Mouse (Mus musculus): ENCODE results near the gene Smu1. TPM values are rescaled to one million over a fixed set of nuclear protein-coding genes. Genes with fewer than 3 reads are reported as not detected.

Smu1 gene
- polyA plus RNA-seq, 1 experiment from 2014 or later: 100 TPM

- peaks cover 7% of the 10 kb centered on the region; the same call in 1 of the 2 replicates for H3K36me3 ChIP-seq (ENCODE audit: control insufficient read depth, insufficient read depth, low read length)
- no peaks in the 10 kb centered on the region for H3K27me3 ChIP-seq (ENCODE audit: control insufficient read depth, insufficient read depth, low read length)
- H3K4me3 ChIP-seq (ENCODE audit: control insufficient read depth in 1 of 2, insufficient read depth in 1 of 2, low read depth in 1 of 2, low read length in 2 of 2): no peak overlapping the region
- no peak overlapping the region for H3K9ac ChIP-seq (ENCODE audit: low read length)
- no peak overlapping the region for H3K27ac ChIP-seq (replicated peaks in 1 of 2; ENCODE audit: control insufficient read depth in 1 of 2, insufficient read depth in 1 of 2, low read depth in 2 of 2, low read length in 2 of 2)
- peaks cover 13 to 15% of the 10 kb centered on the region in 2 experiments for H3K4me1 ChIP-seq (ENCODE audit: control insufficient read depth in 2 of 2, insufficient read depth in 2 of 2, low read length in 2 of 2)
- no peak overlapping the region for H3K4me2 ChIP-seq (ENCODE audit: low read length)
- peaks cover 3% of the 10 kb centered on the region; the same call in 1 of the 2 replicates for H3K9me3 ChIP-seq (ENCODE audit: control insufficient read depth, low read length)
- 83% methylated on average over 3 of the region's 3 CpGs for WGBS
- ATAC-seq (ENCODE audit: insufficient number of reproducible peaks, insufficient read depth, low FRiP score, low read depth): no peak
Measured at GRCm38 (mm10) chr4:40795761-40796160, 38.0 kb upstream of the Smu1 start.

DNA sequence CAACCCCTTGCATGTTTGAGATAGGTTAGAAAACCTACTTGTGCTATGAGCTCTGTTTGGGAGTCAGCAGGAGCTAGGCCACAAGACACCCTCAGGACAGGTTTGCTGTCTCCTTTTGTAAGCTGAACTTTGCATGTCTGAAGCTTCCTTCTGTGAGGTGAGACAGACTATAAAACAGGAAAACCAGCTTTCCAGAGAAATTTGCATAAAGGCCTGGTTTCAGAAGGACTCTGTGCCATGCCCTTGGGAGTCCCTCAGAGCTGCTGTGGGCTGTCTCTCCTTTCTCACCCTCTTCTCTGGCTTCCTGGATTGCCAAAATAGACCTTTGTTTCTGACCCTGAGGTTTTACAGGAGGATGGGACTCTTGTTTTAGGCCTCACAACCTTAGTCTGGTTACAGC lies 36.6 kb upstream of the Smu1 start:
- ATAC-seq (ENCODE audit: insufficient number of reproducible peaks, insufficient read depth, low FRiP score, low read depth): no peak

GRCm38 (mm10) chr4:40791176-40791575 lies 33.5 kb upstream of the Smu1 start:
- ATAC-seq (ENCODE audit: insufficient number of reproducible peaks, insufficient read depth, low FRiP score, low read depth): no peak
- no peaks in the 10 kb centered on the region for H3K27me3 ChIP-seq (ENCODE audit: control insufficient read depth, insufficient read depth, low read length)
- WGBS: 86% methylated on average over 4 of the region's 4 CpGs
- H3K9ac ChIP-seq (ENCODE audit: low read length): no peak overlapping the region
- H3K36me3 ChIP-seq (ENCODE audit: control insufficient read depth, insufficient read depth, low read length): no peaks in the 10 kb centered on the region
- no peak overlapping the region for H3K4me2 ChIP-seq (ENCODE audit: low read length)
- H3K9me3 ChIP-seq (ENCODE audit: control insufficient read depth, low read length): peaks cover 3% of the 10 kb centered on the region; the same call in 1 of the 2 replicates
- H3K27ac ChIP-seq (replicated peaks in 1 of 2; ENCODE audit: control insufficient read depth in 1 of 2, insufficient read depth in 1 of 2, low read depth in 2 of 2, low read length in 2 of 2): no peak overlapping the region
- no peaks in the 10 kb centered on the region for H3K4me1 ChIP-seq (ENCODE audit: control insufficient read depth in 2 of 2, insufficient read depth in 2 of 2, low read length in 2 of 2)
- H3K4me3 ChIP-seq (ENCODE audit: control insufficient read depth in 1 of 2, insufficient read depth in 1 of 2, low read depth in 1 of 2, low read length in 2 of 2): no peak overlapping the region

More for the DNA sequence above, 36.6 kb upstream of the Smu1 start:
- Histone ChIP-seq H3K4me3 (ENCODE audit: control insufficient read depth in 1 of 2, insufficient read depth in 1 of 2, low read depth in 1 of 2, low read length in 2 of 2) (no peak overlapping the region), H3K27ac (replicated peaks in 1 of 2; ENCODE audit: control insufficient read depth in 1 of 2, insufficient read depth in 1 of 2, low read depth in 2 of 2, low read length in 2 of 2) (no peak overlapping the region), H3K9me3 (ENCODE audit: control insufficient read depth, low read length) (peaks cover 3% of the 10 kb centered on the region; the same call in 1 of the 2 replicates), H3K9ac (ENCODE audit: low read length) (no peak overlapping the region), H3K36me3 (ENCODE audit: control insufficient read depth, insufficient read depth, low read length) (peaks cover 5% of the 10 kb centered on the region; the same call in 1 of the 2 replicates), H3K4me2 (ENCODE audit: low read length) (no peak overlapping the region), H3K4me1 (ENCODE audit: control insufficient read depth in 2 of 2, insufficient read depth in 2 of 2, low read length in 2 of 2) (peaks cover 7 to 8% of the 10 kb centered on the region in 2 experiments), H3K27me3 (ENCODE audit: control insufficient read depth, insufficient read depth, low read length) (no peaks in the 10 kb centered on the region)

DNA sequence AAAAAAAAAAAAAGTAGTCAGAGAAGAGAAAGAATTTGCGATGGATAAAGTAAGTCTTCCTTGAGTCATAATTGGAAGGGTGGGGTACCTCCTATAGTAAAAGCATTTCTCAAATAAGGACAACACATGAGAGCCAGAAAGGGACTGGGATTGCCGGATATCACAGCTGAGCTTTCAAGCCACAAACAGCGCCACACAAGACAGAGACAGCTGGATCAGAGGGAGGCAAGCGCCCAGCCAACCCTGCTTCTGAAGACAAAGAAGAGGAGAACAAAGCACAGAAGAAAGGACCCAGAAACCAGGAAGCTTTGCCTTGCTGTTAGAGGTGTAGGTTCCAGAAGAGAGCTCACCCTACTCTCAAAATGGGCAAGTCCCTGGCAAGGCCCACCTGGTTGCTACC lies 28.9 kb upstream of the Smu1 start:
- H3K36me3 ChIP-seq (ENCODE audit: control insufficient read depth, insufficient read depth, low read length): no peaks in the 10 kb centered on the region
- no peaks in the 10 kb centered on the region for H3K9me3 ChIP-seq (ENCODE audit: control insufficient read depth, low read length)
- no peak overlapping the region for H3K4me3 ChIP-seq (ENCODE audit: control insufficient read depth in 1 of 2, insufficient read depth in 1 of 2, low read depth in 1 of 2, low read length in 2 of 2)
- no peak overlapping the region for H3K27ac ChIP-seq (replicated peaks in 1 of 2; ENCODE audit: control insufficient read depth in 1 of 2, insufficient read depth in 1 of 2, low read depth in 2 of 2, low read length in 2 of 2)
- H3K27me3 ChIP-seq (ENCODE audit: control insufficient read depth, insufficient read depth, low read length): no peaks in the 10 kb centered on the region
- no peak for ATAC-seq (ENCODE audit: insufficient number of reproducible peaks, insufficient read depth, low FRiP score, low read depth)
- H3K9ac ChIP-seq (ENCODE audit: low read length): no peak overlapping the region
- no peak overlapping the region for H3K4me2 ChIP-seq (ENCODE audit: low read length)
- 83% methylated on average over 4 of the region's 4 CpGs for WGBS
- peaks cover 7 to 10% of the 10 kb centered on the region in 2 experiments for H3K4me1 ChIP-seq (ENCODE audit: control insufficient read depth in 2 of 2, insufficient read depth in 2 of 2, low read length in 2 of 2)

GRCm38 (mm10) chr4:40785620-40786166 lies 28.0 kb upstream of the Smu1 start:
- H3K9me3 ChIP-seq (ENCODE audit: control insufficient read depth, low read length): no peaks in the 10 kb centered on the region
- H3K4me3 ChIP-seq (ENCODE audit: control insufficient read depth in 1 of 2, insufficient read depth in 1 of 2, low read depth in 1 of 2, low read length in 2 of 2): no peak overlapping the region
- H3K36me3 ChIP-seq (ENCODE audit: control insufficient read depth, insufficient read depth, low read length): no peaks in the 10 kb centered on the region
- peaks cover 10 to 13% of the 10 kb centered on the region in 2 experiments for H3K4me1 ChIP-seq (ENCODE audit: control insufficient read depth in 2 of 2, insufficient read depth in 2 of 2, low read length in 2 of 2)
- H3K9ac ChIP-seq (ENCODE audit: low read length): no peak overlapping the region
- WGBS: 71% methylated on average over 9 of the region's 9 CpGs
- H3K4me2 ChIP-seq (ENCODE audit: low read length): no peak overlapping the region
- no peak; the same call in 1 of the 2 replicates for ATAC-seq (ENCODE audit: insufficient number of reproducible peaks, insufficient read depth, low FRiP score, low read depth)
- no peak overlapping the region for H3K27ac ChIP-seq (replicated peaks in 1 of 2; ENCODE audit: control insufficient read depth in 1 of 2, insufficient read depth in 1 of 2, low read depth in 2 of 2, low read length in 2 of 2)
- no peaks in the 10 kb centered on the region for H3K27me3 ChIP-seq (ENCODE audit: control insufficient read depth, insufficient read depth, low read length)

DNA sequence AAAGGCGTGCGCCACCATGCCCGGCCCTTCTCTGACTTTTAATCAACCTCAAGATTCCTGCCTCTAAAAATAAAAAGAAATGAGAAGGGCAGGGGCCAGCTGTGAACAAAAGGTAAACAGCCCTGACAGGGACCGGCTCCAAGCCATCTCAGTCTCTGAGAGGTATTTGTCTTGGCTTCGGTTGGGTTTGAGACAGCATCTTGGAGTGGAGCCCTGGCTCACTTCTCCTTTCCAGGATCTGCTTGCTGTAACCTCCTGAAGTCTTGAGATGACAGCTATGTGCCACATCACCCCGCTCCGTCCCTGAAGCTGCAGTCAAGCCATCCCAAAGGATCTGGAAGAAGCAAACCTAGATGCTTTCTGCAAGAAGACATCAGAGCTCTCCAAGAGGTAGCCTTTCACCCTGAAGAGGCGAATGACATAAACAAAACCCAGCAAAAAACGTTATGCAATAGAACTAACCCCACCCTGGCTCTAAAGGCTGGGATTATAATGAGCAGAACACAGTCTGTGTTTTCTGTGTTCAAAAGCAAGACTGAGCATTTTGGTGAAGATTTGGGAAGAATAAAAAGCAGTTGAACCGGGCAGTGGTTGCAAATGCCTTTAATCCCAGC lies 26.9 kb upstream of the Smu1 start:
- WGBS: 63% methylated on average over 10 of the region's 10 CpGs
- Histone ChIP-seq H3K36me3 (ENCODE audit: control insufficient read depth, insufficient read depth, low read length) (no peaks in the 10 kb centered on the region), H3K4me2 (ENCODE audit: low read length) (no peak overlapping the region), H3K27ac (replicated peaks in 1 of 2; ENCODE audit: control insufficient read depth in 1 of 2, insufficient read depth in 1 of 2, low read depth in 2 of 2, low read length in 2 of 2) (no peak overlapping the region), H3K27me3 (ENCODE audit: control insufficient read depth, insufficient read depth, low read length) (no peaks in the 10 kb centered on the region), H3K4me1 (ENCODE audit: control insufficient read depth in 2 of 2, insufficient read depth in 2 of 2, low read length in 2 of 2) (peaks cover 10 to 13% of the 10 kb centered on the region in 2 experiments), H3K9ac (ENCODE audit: low read length) (no peak overlapping the region), H3K9me3 (ENCODE audit: control insufficient read depth, low read length) (no peaks in the 10 kb centered on the region), H3K4me3 (ENCODE audit: control insufficient read depth in 1 of 2, insufficient read depth in 1 of 2, low read depth in 1 of 2, low read length in 2 of 2) (no peak overlapping the region)
- ATAC-seq (ENCODE audit: insufficient number of reproducible peaks, insufficient read depth, low FRiP score, low read depth): no peak

DNA sequence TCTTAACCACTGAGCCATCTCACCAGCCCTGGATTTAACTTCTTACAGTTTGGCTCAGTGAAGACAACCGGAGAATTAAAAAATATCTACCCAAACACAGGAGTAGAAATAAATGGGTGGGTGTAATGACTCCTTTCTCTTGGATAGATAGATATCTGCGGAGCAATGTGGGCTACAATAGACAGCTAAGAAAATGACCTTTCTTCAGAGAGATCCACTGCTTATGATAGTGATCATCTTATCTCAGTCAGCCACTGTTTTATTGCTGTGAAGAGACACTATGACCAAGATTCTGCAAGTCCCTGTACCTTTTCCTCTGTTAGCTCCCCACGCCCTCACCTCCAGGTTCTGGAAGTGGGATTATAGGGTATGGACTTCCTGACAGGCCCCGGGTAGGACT lies 25.3 kb upstream of the Smu1 start:
- Histone ChIP-seq H3K4me3 (ENCODE audit: control insufficient read depth in 1 of 2, insufficient read depth in 1 of 2, low read depth in 1 of 2, low read length in 2 of 2) (no peak overlapping the region), H3K27me3 (ENCODE audit: control insufficient read depth, insufficient read depth, low read length) (no peaks in the 10 kb centered on the region), H3K9me3 (ENCODE audit: control insufficient read depth, low read length) (no peaks in the 10 kb centered on the region), H3K36me3 (ENCODE audit: control insufficient read depth, insufficient read depth, low read length) (no peaks in the 10 kb centered on the region), H3K27ac (replicated peaks in 1 of 2; ENCODE audit: control insufficient read depth in 1 of 2, insufficient read depth in 1 of 2, low read depth in 2 of 2, low read length in 2 of 2) (no peak overlapping the region), H3K4me2 (ENCODE audit: low read length) (no peak overlapping the region), H3K4me1 (ENCODE audit: control insufficient read depth in 2 of 2, insufficient read depth in 2 of 2, low read length in 2 of 2) (peaks cover 10 to 13% of the 10 kb centered on the region in 2 experiments), H3K9ac (ENCODE audit: low read length) (no peak overlapping the region)
- ATAC-seq (ENCODE audit: insufficient number of reproducible peaks, insufficient read depth, low FRiP score, low read depth): no peak
- 85% methylated on average over 4 of the region's 4 CpGs for WGBS
